Mouse (Mus musculus) cerebellum, adult 2 months (tissue): ENCODE measurements around the gene Usp42. TPM values are rescaled to one million over a fixed set of nuclear protein-coding genes. Genes with fewer than 3 reads are reported as not detected.

Source experiments
- DNase-seq, 2 experiments: peaks; one replicate each; pipeline ENCODE4 v3.0.0; 2021
- H3K27ac ChIP-seq: fragments of 200-500 bp; 2 replicates; pipeline ENCODE4 v1.5.1; 2012; ENCODE audit warnings: low read length, control low read depth, inconsistent platforms; ENCODE audit not compliant: insufficient read depth
- H3K27me3 ChIP-seq: fragments of 200-500 bp; 2 replicates; pipeline ENCODE4 v1.6.1; 2012; ENCODE audit warnings: inconsistent platforms, mild to moderate bottlenecking, low read length, moderate library complexity; ENCODE audit not compliant: control insufficient read depth, insufficient read depth
- H3K4me1 ChIP-seq: fragments of 200-500 bp; 2 replicates; pipeline ENCODE4 v1.6.1; 2011; ENCODE audit warnings: low read length; ENCODE audit not compliant: control insufficient read depth, insufficient read depth
- H3K4me3 ChIP-seq: fragments of 200-500 bp; replicated peaks from 2 replicates; pipeline ENCODE3; 2011; ENCODE audit warnings: mild to moderate bottlenecking, low read depth, low read length, control low read depth; ENCODE audit not compliant: insufficient read depth
- CTCF ChIP-seq: fragments of 200-500 bp; IDR thresholded peaks from 2 replicates; pipeline ENCODE4 v1.5.1; 2011; ENCODE audit warnings: low read depth, mild to moderate bottlenecking, control low read depth, low read length, moderate library complexity, borderline replicate concordance; ENCODE audit not compliant: insufficient read depth
- POLR2A ChIP-seq: fragments of 200-500 bp; IDR thresholded peaks from 2 replicates; pipeline ENCODE4 v1.6.1; 2011; ENCODE audit warnings: low read length, control low read depth, borderline replicate concordance; ENCODE audit not compliant: insufficient read depth
- WGBS: fragments of 180-500 bp; shearing (Covaris S2); methylation state at CpG from one replicate; pipeline ENCODE4 v1.1.7; 2018; 5-methylcytosine and 5-hydroxymethylcytosine counted together
- polyA plus RNA-seq: library from polyadenylated mRNA; depleted of rRNA; stranded (reverse); fragments of >200 nt; gene quantifications from 2 replicates; pipeline ENCODE4 v1.2.3, GENCODE M21; 2012

The Usp42 gene
- polyA plus RNA-seq, 1 experiment, result 12.9 TPM

- DNase-seq, result no peak
- Histone ChIP-seq H3K4me1 (peaks cover 19% of the 10 kb centered on the region), H3K27ac (no peak overlapping the region), H3K27me3 (no peaks in the 10 kb centered on the region), H3K4me3 (no peak overlapping the region)
- WGBS, result 59% methylated on average over 10 of the region's 10 CpGs
- TF ChIP-seq CTCF (no peak), POLR2A (no peak)
These were observed 31.0 kb downstream of the Usp42 start for GRCm38 (mm10) chr5:143701074-143701473.

- Histone ChIP-seq H3K27ac (no peak overlapping the region), H3K4me3 (no peak overlapping the region), H3K4me1 (peaks cover 11% of the 10 kb centered on the region), H3K27me3 (no peaks in the 10 kb centered on the region)
- DNase-seq, result no peak
- TF ChIP-seq CTCF, result no peak
- no peak for TF ChIP-seq POLR2A
- WGBS, result 93% methylated on average over 5 of the region's 5 CpGs
These were observed 31.8 kb downstream of the Usp42 start for GRCm38 (mm10) chr5:143700247-143700646.

GRCm38 (mm10) chr5:143698454-143698853, 33.6 kb downstream of the Usp42 start:
- 88% methylated on average over 4 of the region's 4 CpGs for WGBS
- TF ChIP-seq POLR2A (no peak), CTCF (no peak)
- Histone ChIP-seq H3K27me3 (no peaks in the 10 kb centered on the region), H3K4me1 (no peaks in the 10 kb centered on the region), H3K27ac (no peak overlapping the region), H3K4me3 (no peak overlapping the region)
- no peak for DNase-seq

GRCm38 (mm10) chr5:143696323-143696722, 35.8 kb downstream of the Usp42 start:
- no peaks in the 10 kb centered on the region for H3K27me3 ChIP-seq
- DNase-seq, result no peak
- no peak overlapping the region for H3K27ac ChIP-seq
- no peak overlapping the region for H3K4me3 ChIP-seq
- WGBS, result 68% methylated on average over 3 of the region's 3 CpGs
- TF ChIP-seq CTCF (no peak), POLR2A (no peak)
- H3K4me1 ChIP-seq, result no peaks in the 10 kb centered on the region

- H3K4me3 ChIP-seq, result no peak overlapping the region
- no peak overlapping the region for H3K27ac ChIP-seq
These were observed 41.2 kb downstream of the Usp42 start for GRCm38 (mm10) chr5:143690926-143691325.

GRCm38 (mm10) chr5:143690392-143690791, 41.7 kb downstream of the Usp42 start:
- DNase-seq, result no peak
- no peak overlapping the region for H3K27ac ChIP-seq
- WGBS, result 90% methylated on average over 9 of the region's 9 CpGs

More at GRCm38 (mm10) chr5:143690926-143691325, 41.2 kb downstream of the Usp42 start:
- no peak for TF ChIP-seq CTCF
- no peak for TF ChIP-seq POLR2A
- Histone ChIP-seq H3K27me3 (no peaks in the 10 kb centered on the region), H3K4me1 (no peaks in the 10 kb centered on the region)
- 90% methylated on average over 5 of the region's 5 CpGs for WGBS
- DNase-seq, result no peak

GRCm38 (mm10) chr5:143687589-143687988, 44.5 kb downstream of the Usp42 start:
- TF ChIP-seq CTCF (no peak), POLR2A (no peak)
- WGBS, result 95% methylated on average over 3 of the region's 3 CpGs
- no peak overlapping the region for H3K4me3 ChIP-seq
- no peaks in the 10 kb centered on the region for H3K4me1 ChIP-seq
- no peak overlapping the region for H3K27ac ChIP-seq
- no peaks in the 10 kb centered on the region for H3K27me3 ChIP-seq
- DNase-seq, result no peak

More at GRCm38 (mm10) chr5:143690392-143690791, 41.7 kb downstream of the Usp42 start:
- Histone ChIP-seq H3K4me1 (no peaks in the 10 kb centered on the region), H3K27me3 (no peaks in the 10 kb centered on the region), H3K4me3 (no peak overlapping the region)
- no peak for TF ChIP-seq CTCF
- TF ChIP-seq POLR2A, result no peak

DNA sequence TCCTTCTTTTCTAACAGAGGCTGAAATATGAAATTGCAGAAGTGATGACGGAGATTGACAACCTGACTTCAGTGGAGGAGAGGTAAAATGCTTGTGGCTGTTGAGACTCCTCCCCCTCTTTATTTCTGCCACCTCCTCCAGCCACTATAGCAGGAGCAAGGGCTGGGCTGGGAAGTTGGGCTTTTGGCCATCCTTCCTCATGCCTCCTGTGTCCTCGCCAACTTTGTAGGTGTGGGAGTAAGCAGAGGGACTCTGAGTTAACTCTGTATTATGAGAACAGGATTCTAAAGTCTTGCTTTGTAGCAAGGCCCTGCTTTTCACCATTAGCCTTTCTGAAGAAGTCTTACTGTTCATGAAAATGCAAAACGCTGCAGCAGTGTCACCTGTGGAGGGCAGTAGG, 45.6 kb downstream of the Usp42 start:
- no peak overlapping the region for H3K27ac ChIP-seq
- no peak for DNase-seq
- TF ChIP-seq CTCF (no peak), POLR2A (no peak)
- 88% methylated on average over 3 of the region's 3 CpGs for WGBS
- H3K4me3 ChIP-seq, result no peak overlapping the region
- H3K4me1 ChIP-seq, result no peaks in the 10 kb centered on the region
- H3K27me3 ChIP-seq, result no peaks in the 10 kb centered on the region
